Mouse (Mus musculus): Measurements from ENCODE around the gene Rbm38. TPM values are rescaled to one million over a fixed set of nuclear protein-coding genes. Genes with fewer than 3 reads are reported as not detected.

Rbm38 gene
- total and polyA plus RNA-seq, 2 experiments from 2014 or later = 7.3 to 8.4 TPM

GRCm38 (mm10) chr2:172996207-172996606, 24.1 kb upstream of the Rbm38 start:
- DNase-seq (ENCODE audit: low spot score) (peak; percentile 80), ATAC-seq (ENCODE audit: low FRiP score) (no peak)
- Histone ChIP-seq H3K27me3 (ENCODE audit: insufficient read depth, low read length) (peaks cover 3% of the 10 kb centered on the region; the same call in 1 of the 2 replicates), H3K27ac (ENCODE audit: low read depth, low read length) (no peak overlapping the region), H3K9ac (replicated peaks; ENCODE audit: low read length, poor library complexity, severe bottlenecking) (no peak overlapping the region), H3K4me3 (ENCODE audit: low read depth, low read length) (no peak overlapping the region), H3K4me1 (ENCODE audit: insufficient read depth, low read length) (peaks cover 2% of the 10 kb centered on the region; the same call in 1 of the 2 replicates), H3K36me3 (ENCODE audit: insufficient read depth, low read length) (no peaks in the 10 kb centered on the region), H3K4me2 (ENCODE audit: low read depth, low read length, poor library complexity, severe bottlenecking) (no peak overlapping the region), H3K9me3 (ENCODE audit: low read length) (no peaks in the 10 kb centered on the region)
- 17% methylated on average over 4 of the region's 4 CpGs for WGBS
- peak; percentile 89 for TF ChIP-seq CTCF (IDR thresholded peaks at IDR 0.05)

GRCm38 (mm10) chr2:172997748-172998147, 22.6 kb upstream of the Rbm38 start:
- no peak overlapping the region for H3K4me2 ChIP-seq (ENCODE audit: low read depth, low read length, poor library complexity, severe bottlenecking)
- no peak for TF ChIP-seq CTCF (IDR thresholded peaks at IDR 0.05)
- no peaks in the 10 kb centered on the region for H3K9me3 ChIP-seq (ENCODE audit: low read length)
- H3K27ac ChIP-seq (ENCODE audit: low read depth, low read length) = no peak overlapping the region
- no peak overlapping the region for H3K4me3 ChIP-seq (ENCODE audit: low read depth, low read length)
- H3K27me3 ChIP-seq (ENCODE audit: insufficient read depth, low read length) = peaks cover 3% of the 10 kb centered on the region; the same call in 1 of the 2 replicates
- DNase-seq (ENCODE audit: low spot score) (no peak), ATAC-seq (ENCODE audit: low FRiP score) (no peak)
- H3K36me3 ChIP-seq (ENCODE audit: insufficient read depth, low read length) = peaks cover 3% of the 10 kb centered on the region
- WGBS = 74% methylated on average over 11 of the region's 11 CpGs
- H3K4me1 ChIP-seq (ENCODE audit: insufficient read depth, low read length) = peaks cover 4% of the 10 kb centered on the region; the same call in 1 of the 2 replicates
- H3K9ac ChIP-seq (replicated peaks; ENCODE audit: low read length, poor library complexity, severe bottlenecking) = no peak overlapping the region

- Histone ChIP-seq H3K27ac (ENCODE audit: low read depth, low read length) (no peak overlapping the region), H3K9me3 (ENCODE audit: low read length) (no peaks in the 10 kb centered on the region), H3K36me3 (ENCODE audit: insufficient read depth, low read length) (peaks cover 8% of the 10 kb centered on the region), H3K4me3 (ENCODE audit: low read depth, low read length) (no peak overlapping the region), H3K27me3 (ENCODE audit: insufficient read depth, low read length) (peaks cover 3% of the 10 kb centered on the region; the same call in 1 of the 2 replicates), H3K4me2 (ENCODE audit: low read depth, low read length, poor library complexity, severe bottlenecking) (no peak overlapping the region), H3K4me1 (ENCODE audit: insufficient read depth, low read length) (peaks cover 4% of the 10 kb centered on the region; the same call in 1 of the 2 replicates), H3K9ac (replicated peaks; ENCODE audit: low read length, poor library complexity, severe bottlenecking) (no peak overlapping the region)
- DNase-seq (ENCODE audit: low spot score) (no peak), ATAC-seq (ENCODE audit: low FRiP score) (no peak)
- WGBS = 65% methylated on average over 7 of the region's 7 CpGs
- no peak for TF ChIP-seq CTCF (IDR thresholded peaks at IDR 0.05)
Observed at GRCm38 (mm10) chr2:172998478-172998877, 21.8 kb upstream of the Rbm38 start.

GRCm38 (mm10) chr2:172999630-173000284, 20.5 kb upstream of the Rbm38 start, which contains the start of gene Rae1:
Rae1 (plus strand) TSS chr2:173000117.
- peaks cover 4% of the 10 kb centered on the region; the same call in 1 of the 2 replicates for H3K4me1 ChIP-seq (ENCODE audit: insufficient read depth, low read length)
- peak within 1 kb of the TSS; percentile 95 for H3K27ac ChIP-seq (ENCODE audit: low read depth, low read length)
- peak; percentile 99 for DNase-seq (ENCODE audit: low spot score)
- peaks cover 21% of the 10 kb centered on the region for H3K36me3 ChIP-seq (ENCODE audit: insufficient read depth, low read length)
- peak; percentile 96 for ATAC-seq (ENCODE audit: low FRiP score)
- peak; percentile 93 for TF ChIP-seq CTCF (IDR thresholded peaks at IDR 0.05)
- under 1% methylated on average over 43 of the region's 45 CpGs for WGBS
- H3K27me3 ChIP-seq (ENCODE audit: insufficient read depth, low read length) = peaks cover 3% of the 10 kb centered on the region; the same call in 1 of the 2 replicates
- peak within 1 kb of the TSS; percentile 78 for H3K4me2 ChIP-seq (ENCODE audit: low read depth, low read length, poor library complexity, severe bottlenecking)
- no peaks in the 10 kb centered on the region for H3K9me3 ChIP-seq (ENCODE audit: low read length)
- peak within 1 kb of the TSS; percentile 96 for H3K4me3 ChIP-seq (ENCODE audit: low read depth, low read length)
- H3K9ac ChIP-seq (replicated peaks; ENCODE audit: low read length, poor library complexity, severe bottlenecking) = peak within 1 kb of the TSS; percentile 99

- WGBS = under 1% methylated on average over 38 of the region's 42 CpGs
- Histone ChIP-seq H3K4me3 (ENCODE audit: low read depth, low read length) (peak overlapping the region; percentile 96), H3K27ac (ENCODE audit: low read depth, low read length) (peak overlapping the region; percentile 95), H3K4me1 (ENCODE audit: insufficient read depth, low read length) (peaks cover 4% of the 10 kb centered on the region; the same call in 1 of the 2 replicates), H3K9me3 (ENCODE audit: low read length) (no peaks in the 10 kb centered on the region), H3K9ac (replicated peaks; ENCODE audit: low read length, poor library complexity, severe bottlenecking) (peak overlapping the region; percentile 99), H3K4me2 (ENCODE audit: low read depth, low read length, poor library complexity, severe bottlenecking) (peak overlapping the region; percentile 78), H3K36me3 (ENCODE audit: insufficient read depth, low read length) (peaks cover 24% of the 10 kb centered on the region), H3K27me3 (ENCODE audit: insufficient read depth, low read length) (peaks cover 3% of the 10 kb centered on the region; the same call in 1 of the 2 replicates)
- no peak for DNase-seq (ENCODE audit: low spot score)
- peak; percentile 81 for ATAC-seq (ENCODE audit: low FRiP score)
- TF ChIP-seq CTCF (IDR thresholded peaks at IDR 0.05) = no peak
Observed at GRCm38 (mm10) chr2:173000285-173000652, 20.0 kb upstream of the Rbm38 start.

GRCm38 (mm10) chr2:173000921-173001320, 19.4 kb upstream of the Rbm38 start:
- WGBS = 19% methylated on average over 8 of the region's 8 CpGs
- Histone ChIP-seq H3K9me3 (ENCODE audit: low read length) (no peaks in the 10 kb centered on the region), H3K4me2 (ENCODE audit: low read depth, low read length, poor library complexity, severe bottlenecking) (peak overlapping the region; percentile 78), H3K9ac (replicated peaks; ENCODE audit: low read length, poor library complexity, severe bottlenecking) (peak overlapping the region; percentile 99), H3K27me3 (ENCODE audit: insufficient read depth, low read length) (peaks cover 3% of the 10 kb centered on the region; the same call in 1 of the 2 replicates), H3K36me3 (ENCODE audit: insufficient read depth, low read length) (peaks cover 24% of the 10 kb centered on the region), H3K4me3 (ENCODE audit: low read depth, low read length) (peak overlapping the region; percentile 96), H3K27ac (ENCODE audit: low read depth, low read length) (peak overlapping the region; percentile 95; the same call in 1 of the 2 replicates), H3K4me1 (ENCODE audit: insufficient read depth, low read length) (0 out of 2 replicates have a peak, but pooled peaks cover 4% of the 10 kb centered on the region)
- no peak for TF ChIP-seq CTCF (IDR thresholded peaks at IDR 0.05)
- DNase-seq (ENCODE audit: low spot score) (no peak), ATAC-seq (ENCODE audit: low FRiP score) (no peak)
